Mouse (Mus musculus) neutrophil, adult 5-6 weeks (primary cell): ENCODE measurements around the gene Thoc6. TPM values are rescaled to one million over a fixed set of nuclear protein-coding genes. Genes with fewer than 3 reads are reported as not detected.
A peak's percentile ranks its signal among the peaks of the same experiment; 100 is the strongest.

ENCODE experiments used
- ATAC-seq: fragments of 151-379, 151-347 bp; 2 replicates; pipeline ENCODE4 v1.8.0; 2017; ENCODE audit warnings: mild to moderate bottlenecking, moderate TSS enrichment; ENCODE audit not compliant: insufficient number of reproducible peaks, poor library complexity, low FRiP score, severe bottlenecking; ENCODE audit errors: extremely low read depth
- total RNA-seq: library from RNA; stranded (forward); fragments of 200-1000 nt; gene quantifications from 2 replicates; pipeline ENCODE4 v1.2.3, GENCODE M21; 2017

Thoc6 gene
- total RNA-seq, 1 experiment from 2014 or later = 15.2 TPM

DNA sequence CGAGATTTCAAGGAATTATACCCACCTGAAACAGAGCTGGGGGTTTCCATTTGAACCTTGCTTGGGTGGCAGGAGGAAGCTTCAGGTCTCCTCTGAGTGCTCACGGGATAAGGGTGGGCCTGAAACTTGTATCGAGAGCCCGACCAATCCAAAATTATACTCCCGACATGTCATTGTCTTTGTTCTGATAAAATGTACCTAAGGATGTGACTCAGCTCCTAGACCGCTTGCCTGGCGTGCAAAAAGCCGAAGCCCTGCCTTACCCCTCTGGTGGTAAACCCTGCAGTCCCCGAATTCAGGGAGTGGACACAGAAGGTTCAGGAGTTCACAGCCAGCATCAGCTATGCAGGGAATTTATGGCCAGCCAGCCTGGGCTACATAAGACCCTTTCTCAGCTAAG is 6.7 kb upstream of the Thoc6 start:
- no peak for ATAC-seq

DNA sequence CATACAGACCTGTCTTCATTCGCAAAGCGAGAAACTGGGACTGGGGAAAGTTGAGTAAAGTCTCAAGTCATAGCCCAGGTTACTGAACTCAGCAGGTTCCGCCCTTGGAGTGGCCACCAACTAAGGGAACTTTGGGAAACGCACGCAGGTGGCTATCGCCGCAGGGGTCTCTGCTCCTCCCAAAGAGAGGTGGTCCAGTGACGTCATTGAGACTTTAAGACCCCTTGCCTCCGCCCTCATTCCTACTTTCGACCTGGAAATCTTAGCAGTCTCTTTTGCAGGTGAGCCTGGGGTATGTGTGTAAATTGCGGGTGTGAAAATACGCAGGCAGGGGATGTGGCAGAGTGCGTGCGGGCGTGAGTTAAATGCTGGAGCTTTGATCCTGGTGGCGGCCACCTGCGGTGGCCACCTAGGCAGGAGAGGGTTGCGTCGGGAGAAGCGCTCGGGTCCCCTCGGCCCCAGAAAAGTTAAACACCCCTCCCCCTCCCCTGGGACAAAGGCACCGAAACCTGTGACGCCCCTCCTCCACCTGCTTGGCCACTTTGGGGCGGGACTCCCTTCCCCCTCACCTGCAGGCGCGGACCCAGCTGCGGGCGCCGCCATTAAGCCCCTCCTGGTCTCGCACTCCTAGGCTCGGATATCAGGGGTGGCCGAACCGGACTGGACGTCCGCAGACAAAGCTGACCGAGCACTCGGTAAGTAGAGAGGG is 5.6 kb upstream of the Thoc6 start, which contains the start of gene Cldn6:
Cldn6 (plus strand) TSS at position 123 of the 709 bp plus-strand sequence.
- no peak for ATAC-seq

DNA sequence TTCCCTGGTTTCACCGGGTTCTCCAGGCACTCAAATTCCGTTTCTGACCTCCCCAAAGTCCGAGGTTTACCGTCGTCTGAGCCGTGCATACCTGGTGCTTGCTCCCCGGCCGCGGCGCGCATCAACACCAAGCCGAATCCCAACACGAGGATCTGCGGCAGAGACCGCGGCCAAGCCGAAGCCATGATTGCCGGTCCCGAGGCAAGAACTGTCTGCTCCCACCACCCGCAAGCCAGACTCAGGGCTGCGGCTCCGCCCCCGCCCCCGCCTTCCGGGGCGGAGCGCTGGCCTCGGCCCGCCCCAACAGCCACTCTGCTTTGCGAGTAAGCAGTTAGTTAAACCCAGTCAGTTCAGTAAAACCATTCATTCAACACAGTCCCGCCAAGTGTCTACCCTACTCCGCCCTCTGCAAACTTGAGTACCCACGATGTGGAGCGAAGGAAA is 3.6 kb upstream of the Thoc6 start, which contains the start of gene Tnfrsf12a:
Tnfrsf12a (minus strand) TSS at position 233 of the 444 bp plus-strand sequence.
- ATAC-seq = peak; percentile 37; the same call in 1 of the 2 replicates

DNA sequence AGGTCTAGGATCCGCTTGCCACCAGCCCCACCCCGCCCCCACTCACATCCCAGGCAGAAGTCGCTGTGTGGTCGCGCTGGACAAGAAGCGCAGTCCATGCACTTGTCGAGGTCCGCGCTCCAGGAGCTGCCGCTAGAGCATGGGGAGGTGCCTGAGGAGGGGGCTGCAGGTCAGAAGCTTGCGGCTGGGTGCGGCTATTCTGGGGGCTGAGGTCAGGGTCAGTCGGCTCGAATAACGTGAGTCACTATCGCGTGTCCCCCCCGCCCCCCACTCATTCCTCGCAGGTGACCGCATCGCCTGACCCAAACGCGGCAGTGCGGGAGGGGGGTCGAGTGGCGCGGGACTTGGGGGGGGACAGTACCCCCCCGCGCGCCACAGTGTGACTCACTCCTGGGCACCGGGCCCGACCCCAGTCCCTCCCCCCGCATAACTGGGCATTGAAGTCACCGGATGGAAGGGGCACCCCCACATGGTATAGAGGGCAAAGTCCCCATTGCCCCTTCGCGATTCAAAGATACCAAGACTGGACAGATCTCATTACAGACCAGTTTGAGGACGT is 2.9 kb upstream of the Thoc6 start:
- no peak for ATAC-seq

DNA sequence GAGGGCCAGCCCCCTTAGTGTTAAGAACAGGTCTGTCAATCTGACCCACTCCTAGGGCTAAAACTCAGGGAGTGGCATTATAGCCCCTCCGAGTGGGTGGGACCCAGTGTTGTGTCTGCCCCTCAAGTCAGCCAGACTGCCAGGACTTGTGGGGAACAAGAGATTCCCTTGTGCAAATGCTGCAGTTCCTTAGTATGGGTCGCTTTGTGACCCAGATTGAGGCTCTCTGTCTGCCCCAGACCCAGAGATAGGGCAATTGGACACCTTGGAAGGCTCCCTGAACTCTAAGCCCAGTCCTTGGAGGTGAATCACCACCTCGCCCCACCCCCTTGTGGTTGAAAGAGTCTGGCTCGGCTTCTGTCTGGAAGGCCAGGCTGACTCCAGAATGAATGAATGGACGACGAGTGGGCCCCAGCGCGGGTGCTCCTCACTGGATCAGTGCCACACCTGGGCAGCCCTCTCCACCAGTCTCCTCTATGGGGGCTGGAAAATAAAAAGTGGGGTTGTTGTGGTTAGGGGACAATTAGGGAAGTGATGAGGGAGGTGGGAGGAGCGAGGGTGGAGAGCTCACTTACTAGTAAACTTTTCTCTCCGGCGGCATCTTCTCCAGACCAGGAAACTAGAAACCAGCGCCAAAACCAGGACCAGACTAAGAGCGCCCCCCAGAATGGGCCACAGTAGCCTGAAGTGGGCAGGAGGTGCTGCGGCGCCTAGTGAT is 2.0 kb upstream of the Thoc6 start:
- ATAC-seq = no peak

DNA sequence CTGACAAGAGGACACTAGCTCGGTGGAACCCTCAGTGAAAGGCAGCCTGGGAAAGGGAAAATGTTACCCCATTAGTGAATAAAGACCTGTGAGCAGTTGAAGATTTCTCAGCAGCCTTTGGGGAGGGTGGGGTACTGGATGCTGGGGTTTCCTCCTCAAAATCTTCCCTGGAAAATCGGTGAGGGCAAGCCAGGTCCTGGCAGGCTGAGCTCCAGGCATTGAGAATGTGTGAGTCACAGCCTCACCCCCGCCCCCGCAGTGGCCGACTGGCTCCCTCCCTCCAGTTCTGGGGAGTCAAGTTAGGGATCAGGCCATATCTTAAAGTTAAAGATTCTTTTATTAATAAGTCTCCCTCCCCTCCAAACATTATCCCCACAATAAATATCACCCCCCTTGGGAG is 1.4 kb upstream of the Thoc6 start:
- no peak for ATAC-seq

DNA sequence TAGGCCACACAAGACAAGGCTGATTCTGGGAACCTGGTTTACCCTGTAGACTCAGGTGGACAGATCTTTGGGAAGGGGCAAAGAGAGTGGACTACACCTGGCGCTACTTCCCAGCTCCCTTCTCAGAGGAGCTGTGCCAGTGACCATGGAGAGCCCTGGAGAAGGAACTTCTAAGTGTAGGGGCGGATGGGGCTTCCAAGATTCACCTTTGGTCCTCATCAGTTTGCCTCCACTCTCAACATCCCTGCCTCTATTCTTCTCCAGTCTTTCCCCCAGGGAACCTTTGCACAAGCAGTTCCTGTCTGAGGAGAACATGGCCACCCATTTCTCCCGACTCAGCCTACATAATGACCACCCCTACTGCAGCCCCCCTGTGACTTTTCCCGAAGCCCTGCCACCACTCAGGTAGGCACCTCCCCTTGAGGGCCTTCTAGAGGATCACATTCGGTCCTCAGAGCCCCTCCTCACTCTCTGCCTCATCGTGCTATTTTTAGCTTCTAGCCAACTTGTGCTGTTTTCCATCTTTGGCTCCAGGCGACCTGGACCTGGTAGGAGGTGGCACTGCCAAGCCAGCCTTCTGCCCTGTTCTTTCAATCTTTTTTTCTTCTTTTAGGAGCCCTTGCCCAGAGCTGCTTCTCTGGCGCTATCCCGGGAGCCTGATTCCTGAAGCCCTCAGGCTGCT is 730 bp upstream of the Thoc6 start:
- no peak for ATAC-seq

DNA sequence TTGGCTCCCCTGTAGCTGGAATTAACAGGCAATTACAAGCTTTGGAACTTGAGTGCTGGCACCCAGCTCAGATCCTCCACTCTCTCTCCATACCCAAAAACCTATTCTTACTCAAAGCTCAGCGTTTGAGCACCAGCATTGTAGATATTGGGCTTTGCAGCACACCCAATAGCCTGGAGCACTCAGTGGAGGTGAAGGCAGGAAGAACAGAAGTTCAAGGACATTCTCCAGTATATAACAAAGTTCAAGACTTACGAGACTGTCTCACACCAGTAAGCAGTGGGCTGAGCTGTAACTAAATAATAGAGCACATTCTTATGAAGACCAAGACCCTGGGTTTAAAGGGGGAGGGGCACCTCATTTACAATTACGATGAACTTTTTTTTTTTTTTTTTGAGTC is 921 bp downstream of the Thoc6 start:
- no peak for ATAC-seq

DNA sequence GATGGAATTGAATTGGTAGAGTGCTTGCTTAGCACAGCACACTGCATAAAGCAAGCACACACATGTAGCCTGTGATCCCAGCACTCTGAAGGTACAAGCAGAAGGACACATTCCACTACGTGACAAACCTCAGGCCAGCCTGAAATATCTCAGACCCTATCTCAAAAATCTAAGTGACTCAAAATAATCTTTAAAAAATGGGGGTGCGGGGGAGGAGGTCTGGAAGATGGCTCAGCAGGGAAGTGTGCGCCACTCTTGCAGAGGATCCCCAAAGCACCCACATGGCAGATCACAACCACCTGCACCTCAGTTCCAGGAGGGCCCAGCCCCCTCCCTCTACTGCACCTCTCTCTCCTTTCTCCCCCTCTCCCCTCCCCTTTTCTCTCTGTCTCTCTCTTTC is 2.2 kb downstream of the Thoc6 start:
- no peak for ATAC-seq

DNA sequence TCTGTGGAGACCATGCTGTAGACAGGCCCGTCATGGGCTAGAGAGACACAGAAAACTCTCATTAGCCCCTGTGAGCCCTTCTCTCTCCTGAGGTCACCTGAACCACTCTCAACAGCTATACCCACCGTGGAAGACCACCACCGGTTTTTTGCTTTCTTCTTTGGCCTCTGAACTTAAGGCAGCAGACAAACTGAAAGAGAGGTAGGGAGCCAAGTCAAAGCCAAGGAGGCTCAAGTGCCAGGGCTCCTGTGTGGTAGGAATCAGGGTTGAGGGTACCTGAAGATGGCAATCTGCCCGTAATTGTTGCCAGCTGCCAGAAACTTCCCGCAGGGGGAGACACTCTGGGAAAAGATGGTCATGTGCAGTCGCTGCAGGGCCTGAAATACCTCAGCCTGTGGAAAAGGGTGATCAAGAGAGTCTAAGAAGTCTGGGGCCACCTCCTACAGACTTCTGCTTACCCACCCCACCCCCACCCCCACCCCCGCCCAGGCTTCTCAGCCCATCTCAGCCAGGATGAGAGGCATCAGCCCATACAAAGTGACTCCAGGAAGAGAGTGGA is 3.1 kb downstream of the Thoc6 start:
- ATAC-seq = no peak

DNA sequence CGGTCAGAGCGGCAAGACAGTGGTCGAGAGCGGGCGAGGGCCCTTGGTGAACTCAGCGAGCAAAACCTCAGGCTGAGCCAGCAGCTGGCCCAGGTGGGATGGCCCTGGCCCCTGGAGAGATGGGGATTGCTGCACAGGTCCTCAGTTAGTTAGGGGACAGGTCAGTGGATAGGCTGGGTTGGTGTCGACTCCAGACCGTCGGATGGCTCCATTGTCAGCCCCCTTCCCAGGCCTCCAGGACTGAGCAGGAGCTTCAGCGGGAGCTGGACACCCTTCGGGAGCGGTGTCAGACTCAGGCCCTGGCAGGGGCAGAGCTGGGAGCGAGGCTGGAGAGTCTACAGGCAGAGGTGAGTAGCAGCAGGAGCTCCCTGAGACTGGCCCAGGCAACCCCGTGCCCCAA is 8.2 kb downstream of the Thoc6 start:
- ATAC-seq = no peak

DNA sequence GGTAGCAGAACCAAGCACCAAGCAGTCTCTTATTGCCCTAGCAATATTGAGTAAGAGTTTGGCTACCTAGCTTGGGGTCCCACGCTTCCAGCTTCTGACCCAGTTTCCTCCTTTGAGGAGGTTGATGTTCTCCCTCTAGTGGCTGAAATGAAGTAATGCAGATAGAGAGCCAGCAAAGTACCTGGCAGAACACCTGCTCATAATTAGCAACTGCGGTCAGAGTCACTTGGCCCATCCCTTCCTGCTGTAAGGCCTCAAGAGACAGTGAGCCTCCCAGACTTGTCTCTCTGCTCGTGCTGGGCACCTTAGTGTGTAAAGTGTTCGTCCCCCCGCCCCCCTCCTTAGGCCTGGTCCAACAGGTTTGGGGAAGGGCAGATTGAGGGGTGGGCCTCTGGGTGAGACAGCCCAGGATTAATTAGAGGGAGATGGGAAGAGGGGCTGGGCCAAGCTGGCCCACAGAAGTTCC is 9.1 kb downstream of the Thoc6 start:
- ATAC-seq = peak; percentile 61

DNA sequence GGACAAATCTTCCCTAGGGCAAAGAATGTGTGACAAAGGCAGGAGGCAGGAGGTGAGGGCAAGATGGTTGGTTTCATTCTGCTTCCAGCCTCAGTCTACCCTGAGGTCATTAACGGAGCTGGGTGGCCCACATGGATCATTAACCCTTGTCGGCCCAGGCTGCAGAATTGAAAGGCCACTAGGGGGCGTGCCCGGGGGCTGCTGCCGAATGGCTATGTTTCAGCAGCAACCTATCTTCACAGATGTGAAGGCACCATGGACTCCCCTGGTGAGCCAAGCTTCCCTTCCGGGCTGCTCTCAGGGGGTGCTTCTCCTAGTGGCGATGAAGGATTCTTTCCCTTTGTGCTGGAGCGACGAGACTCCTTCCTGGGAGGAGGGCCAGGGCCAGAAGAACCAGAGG is 12.2 kb downstream of the Thoc6 start:
- no peak for ATAC-seq

DNA sequence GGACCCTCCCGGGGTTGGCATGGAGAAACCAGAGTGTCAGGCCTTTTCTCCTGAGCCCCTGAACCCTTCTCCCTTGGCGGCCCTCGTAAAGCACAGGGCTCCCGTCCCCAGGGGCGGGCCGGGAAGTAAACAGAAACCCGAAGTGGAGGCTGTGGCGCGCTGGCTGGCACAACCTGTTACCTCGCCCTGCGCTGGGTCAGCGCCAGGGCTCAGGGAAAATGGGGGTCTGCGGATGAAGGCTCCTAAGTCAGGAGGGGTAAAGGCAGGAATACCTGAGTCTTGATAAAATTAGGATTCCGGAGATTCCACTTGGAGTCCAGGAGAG is 12.8 kb downstream of the Thoc6 start:
- no peak for ATAC-seq

DNA sequence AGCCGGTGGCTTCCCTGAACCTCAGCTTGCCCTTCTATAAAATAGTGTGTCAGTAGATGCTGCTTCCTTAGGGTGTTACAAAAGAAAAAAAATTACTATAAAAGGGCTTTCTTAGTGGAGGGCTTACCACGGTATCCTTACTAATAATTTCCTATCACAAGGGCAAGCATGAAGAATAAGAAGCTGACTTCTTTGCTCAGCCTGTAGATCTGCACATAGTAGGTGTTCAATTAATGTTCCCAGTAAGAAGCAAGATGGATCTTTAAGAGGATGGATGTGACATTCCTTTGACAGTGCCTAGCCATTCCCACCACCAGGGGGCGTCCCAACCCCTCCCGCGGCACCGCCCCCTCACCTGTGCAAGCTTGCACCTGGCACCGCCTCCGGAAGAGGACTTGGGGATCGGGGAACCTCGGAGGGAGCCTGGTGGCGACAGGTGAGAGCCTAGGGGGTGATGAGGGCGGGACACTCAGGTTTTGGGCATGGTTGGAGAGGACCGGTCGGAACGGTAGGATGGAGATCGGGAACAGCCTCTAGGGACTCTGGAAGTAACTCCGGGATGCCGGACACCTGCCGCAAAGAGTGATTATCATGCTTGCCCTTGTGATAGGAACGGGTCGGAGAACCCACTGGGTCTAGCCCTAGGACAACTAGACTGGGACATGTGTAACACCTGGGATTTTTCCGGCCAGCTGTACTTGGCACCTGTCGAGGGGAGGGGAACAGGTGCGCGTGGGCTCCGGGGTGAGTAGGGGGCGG is 13.4 kb downstream of the Thoc6 start, which contains the start of gene Bicdl2:
Bicdl2 (plus strand) TSS at position 390 of the 759 bp plus-strand sequence.
- ATAC-seq = no peak

DNA sequence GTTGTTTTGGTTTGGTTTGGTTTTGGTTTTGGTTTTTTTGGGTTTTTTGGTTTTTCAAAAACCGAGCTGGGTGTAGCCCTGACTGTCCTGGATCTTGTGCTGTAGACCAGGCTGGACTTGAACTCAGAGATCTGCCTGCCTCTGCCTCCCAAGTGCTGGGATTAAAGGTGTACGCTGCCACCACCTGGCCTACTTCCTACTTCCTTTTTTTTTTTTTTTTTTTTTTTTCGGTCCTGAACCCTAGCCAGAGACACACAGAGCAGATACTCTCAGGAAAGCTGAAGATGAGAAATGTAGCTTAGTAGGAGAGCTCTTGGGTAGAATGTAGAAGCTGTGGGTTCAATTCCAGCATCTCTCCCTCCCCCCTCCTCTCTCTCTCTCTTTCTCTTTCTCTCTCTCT is 15.2 kb downstream of the Thoc6 start:
- no peak for ATAC-seq

DNA sequence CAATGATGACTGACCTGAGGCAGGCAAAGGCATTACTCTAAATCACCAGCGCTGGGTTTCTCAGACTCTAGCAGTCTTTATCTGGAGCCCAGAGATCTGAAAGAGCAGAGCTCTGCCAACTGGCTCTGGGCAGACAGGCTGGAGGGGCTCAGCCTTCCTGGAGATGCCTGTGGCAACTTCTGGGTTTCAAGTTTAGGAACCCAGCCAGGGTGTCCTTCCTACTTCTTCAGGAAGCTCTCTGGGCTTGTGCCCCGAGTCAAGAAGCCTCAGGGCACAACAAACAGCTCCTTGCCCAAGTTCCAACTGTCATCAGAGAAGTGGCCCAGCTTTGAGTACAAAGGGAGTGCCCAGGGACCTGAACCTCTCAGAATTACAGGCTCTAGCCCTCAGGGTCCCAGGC is 19.3 kb downstream of the Thoc6 start:
- ATAC-seq = no peak

DNA sequence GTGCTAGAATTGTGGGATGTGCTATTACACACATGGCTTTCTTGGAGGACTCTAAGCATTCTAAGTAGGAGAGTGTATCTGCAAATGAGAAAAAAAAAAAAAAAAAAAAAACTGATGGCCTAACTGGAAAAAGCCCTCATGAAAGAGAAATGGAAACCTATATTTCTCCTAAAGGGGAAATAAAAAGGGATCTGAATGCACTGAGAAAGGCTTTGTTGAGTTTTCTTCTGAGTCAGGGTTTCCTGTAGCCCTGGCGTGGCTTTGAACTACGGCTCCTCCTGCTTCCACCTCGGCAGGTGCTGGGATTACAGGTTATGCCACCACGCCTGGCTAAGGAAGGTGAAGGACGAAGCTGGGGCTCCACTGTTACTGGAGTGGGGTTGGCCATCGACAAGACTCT is 19.7 kb downstream of the Thoc6 start:
- ATAC-seq = no peak

DNA sequence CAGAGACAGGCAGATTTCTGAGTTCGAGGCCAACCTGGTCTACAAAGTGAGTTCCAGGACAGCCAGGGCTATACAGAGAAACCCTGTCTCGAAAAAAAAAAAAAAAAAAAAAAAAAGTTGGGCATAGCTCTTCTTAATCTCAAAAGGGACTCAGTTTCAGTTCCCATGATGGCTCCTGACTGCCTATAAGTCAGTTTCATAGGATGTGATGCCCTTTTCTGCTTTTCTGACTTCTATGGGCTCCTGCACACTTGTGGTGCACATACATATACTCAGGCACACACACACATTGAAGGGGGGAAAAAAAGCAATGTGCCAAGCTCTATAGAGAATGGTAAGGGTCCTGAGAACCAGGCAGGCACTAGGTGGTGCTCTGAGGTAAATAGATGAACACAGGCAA is 20.4 kb downstream of the Thoc6 start:
- no peak for ATAC-seq
